Mouse (Mus musculus) heart, embryonic 12.5 days (tissue): ENCODE measurements around the gene Olfr1484. TPM values are rescaled to one million over a fixed set of nuclear protein-coding genes. Genes with fewer than 3 reads are reported as not detected.
"Not testable (repeated sequence)": the region's sequence is repeated elsewhere in the genome, so short reads cannot be mapped to it uniquely, and the experiment has no call there.

ENCODE experiments used
- ATAC-seq: fragments of 200-750 bp; cut with Nextera tagmentation; 2 replicates; pipeline ENCODE4 v1.8.0; 2017; ENCODE audit warnings: moderate TSS enrichment, moderate library complexity; ENCODE audit not compliant: insufficient number of reproducible peaks, low FRiP score
- H3K27ac ChIP-seq: fragments of 300-500 bp; sonication (generic); 2 replicates; pipeline ENCODE4 v1.5.1; 2016; ENCODE audit warnings: mild to moderate bottlenecking, moderate library complexity; ENCODE audit not compliant: poor library complexity, severe bottlenecking
- H3K27me3 ChIP-seq: fragments of 300-500 bp; sonication (generic); replicated peaks from 2 replicates; pipeline ENCODE4 v1.6.1; 2016; ENCODE audit warnings: mild to moderate bottlenecking, moderate library complexity
- H3K36me3 ChIP-seq: fragments of 300-500 bp; sonication (generic); 2 replicates; pipeline ENCODE4 v1.6.1; 2016; ENCODE audit warnings: mild to moderate bottlenecking, moderate library complexity
- H3K4me1 ChIP-seq: fragments of 300-500 bp; sonication (generic); replicated peaks from 2 replicates; pipeline ENCODE4 v1.6.1; 2016; ENCODE audit warnings: mild to moderate bottlenecking
- H3K4me2 ChIP-seq: fragments of 300-500 bp; sonication (generic); 2 replicates; pipeline ENCODE4 v1.6.1; 2016; ENCODE audit warnings: mild to moderate bottlenecking, moderate library complexity
- H3K4me3 ChIP-seq: fragments of 300-500 bp; sonication (generic); 2 replicates; pipeline ENCODE4 v1.5.1; 2016; ENCODE audit warnings: mild to moderate bottlenecking
- H3K9ac ChIP-seq: fragments of 300-500 bp; sonication (generic); 2 replicates; pipeline ENCODE4 v1.6.1; 2016; ENCODE audit warnings: mild to moderate bottlenecking, moderate library complexity
- H3K9me3 ChIP-seq: fragments of 300-500 bp; sonication (generic); replicated peaks from 2 replicates; pipeline ENCODE4 v1.6.1; 2016; ENCODE audit warnings: mild to moderate bottlenecking, moderate library complexity
- WGBS: fragments of 180-500 bp; shearing (Covaris S2); methylation state at CpG from one replicate; pipeline ENCODE4 v1.1.7; 2016; 5-methylcytosine and 5-hydroxymethylcytosine counted together
- microRNA-seq: library from miRNA; unstranded; fragments of <30 nt; microRNA quantifications from one replicate; pipeline ENCODE4, GENCODE M21; 2017
- polyA plus RNA-seq: library from polyadenylated mRNA; unstranded; fragments of >200 nt; fragmentation: Nextera tagmentation; extraction: Ambion mirVana; gene quantifications from 2 replicates; pipeline ENCODE4 v1.2.1, GENCODE M21; 2016

Olfr1484 gene
- not detected in 2 replicates for polyA plus RNA-seq

GRCm38 (mm10) chr19:13583211-13583610 lies at the start of gene Olfr1484:
Gene Olfr1484 (plus strand): TSS chr19:13583511.
- 85% methylated on average over 1 of the region's 1 CpGs for WGBS
- H3K36me3 ChIP-seq: no peaks in the 10 kb centered on the region
- H3K4me1 ChIP-seq: no peaks in the 10 kb centered on the region
- no peak for ATAC-seq
- no peak within 1 kb of the TSS for H3K27ac ChIP-seq
- H3K9me3 ChIP-seq: peaks cover 3% of the 10 kb centered on the region; the same call in 1 of the 2 replicates
- H3K27me3 ChIP-seq: no peaks in the 10 kb centered on the region
- no peak within 1 kb of the TSS for H3K4me2 ChIP-seq
- H3K4me3 ChIP-seq: no peak within 1 kb of the TSS
- no peak within 1 kb of the TSS for H3K9ac ChIP-seq

- H3K4me3 ChIP-seq, ATAC-seq, H3K27ac ChIP-seq, H3K4me1 ChIP-seq, H3K27me3 ChIP-seq, H3K36me3 ChIP-seq, H3K9ac ChIP-seq, H3K4me2 ChIP-seq: not testable (repeated sequence)
- peaks cover 14% of the 10 kb centered on the region; the same call in 1 of the 2 replicates for H3K9me3 ChIP-seq
- 83% methylated on average over 2 of the region's 2 CpGs for WGBS
Measured at GRCm38 (mm10) chr19:13617075-13617474, 33.8 kb downstream of the Olfr1484 start, which contains the start of gene Olfr1487. Gene Olfr1487 (plus strand): TSS chr19:13617375.

GRCm38 (mm10) chr19:13631321-13631720 lies 48.0 kb downstream of the Olfr1484 start, which contains the start of gene Olfr1489:
Gene Olfr1489 (plus strand): TSS chr19:13631621.
- no peak for ATAC-seq
- Histone ChIP-seq H3K27ac (no peak within 1 kb of the TSS), H3K4me3 (no peak within 1 kb of the TSS), H3K27me3 (no peaks in the 10 kb centered on the region), H3K4me2 (no peak within 1 kb of the TSS), H3K36me3 (no peaks in the 10 kb centered on the region), H3K9ac (no peak within 1 kb of the TSS), H3K9me3 (peaks cover 12% of the 10 kb centered on the region), H3K4me1 (no peaks in the 10 kb centered on the region)
- WGBS: 68% methylated on average over 1 of the region's 1 CpGs

Small RNA genes within 50 kb of the gene (microRNA-seq; reads per million reads assigned to microRNA genes)
- not detected for gene Gm22323
- not detected for gene Gm23931

Other genes starting within 250 kb of the Olfr1484 start
- not detected in 2 replicates for gene Olfr1466, start 244.6 kb upstream of the Olfr1484 start, polyA plus RNA-seq
- gene Olfr1467, start 221.3 kb upstream of the Olfr1484 start, polyA plus RNA-seq: not detected in 2 replicates
- not detected in 2 replicates for gene Olfr1469, start 175.7 kb upstream of the Olfr1484 start, polyA plus RNA-seq
- not detected in 2 replicates for gene Olfr1471, start 140.1 kb upstream of the Olfr1484 start, polyA plus RNA-seq
- gene Olfr1472, start 127.4 kb upstream of the Olfr1484 start, polyA plus RNA-seq: not detected in 2 replicates
- gene Olfr1474, start 113.9 kb upstream of the Olfr1484 start, polyA plus RNA-seq: not detected in 2 replicates
- gene Olfr1475, start 103.3 kb upstream of the Olfr1484 start, polyA plus RNA-seq: not detected in 2 replicates
- not detected in 2 replicates for gene Olfr1477, start 83.0 kb upstream of the Olfr1484 start, polyA plus RNA-seq
- not detected in 2 replicates for gene Olfr1480, start 55.6 kb upstream of the Olfr1484 start, polyA plus RNA-seq
- not detected in 2 replicates for gene Olfr1487, start 33.9 kb downstream of the Olfr1484 start, polyA plus RNA-seq
- gene Olfr1489, start 48.1 kb downstream of the Olfr1484 start, polyA plus RNA-seq: not detected in 2 replicates
- not detected in 2 replicates for gene Olfr1490, start 67.6 kb downstream of the Olfr1484 start, polyA plus RNA-seq
- gene Olfr1491, start 113.8 kb downstream of the Olfr1484 start, polyA plus RNA-seq: not detected in 2 replicates
- gene Olfr1493-ps1, start 139.8 kb downstream of the Olfr1484 start, polyA plus RNA-seq: not detected in 2 replicates
- gene Olfr1494, start 156.2 kb downstream of the Olfr1484 start, polyA plus RNA-seq: not detected in 2 replicates
- gene Olfr1495, start 181.1 kb downstream of the Olfr1484 start, polyA plus RNA-seq: not detected in 2 replicates
- gene Olfr1496, start 194.4 kb downstream of the Olfr1484 start, polyA plus RNA-seq: not detected in 2 replicates
- gene Olfr1497, start 214.7 kb downstream of the Olfr1484 start, polyA plus RNA-seq: not detected in 2 replicates
- gene Olfr1499, start 235.9 kb downstream of the Olfr1484 start, polyA plus RNA-seq: not detected in 2 replicates
- gene Olfr1500, start 247.0 kb downstream of the Olfr1484 start, polyA plus RNA-seq: not detected in 2 replicates